Mouse (Mus musculus): ENCODE results near the gene Dhcr24. TPM values are rescaled to one million over a fixed set of nuclear protein-coding genes. Genes with fewer than 3 reads are reported as not detected.

Gene Dhcr24
- polyA plus RNA-seq, 2 experiments = 20.5 to 52.8 TPM

- H3K4me1 ChIP-seq (replicated peaks; ENCODE audit: control insufficient read depth in 2 of 2, insufficient read depth in 2 of 2, low read length in 1 of 2) = no peaks in the 10 kb centered on the region
- peaks cover 48% of the 10 kb centered on the region for H3K36me3 ChIP-seq (replicated peaks; ENCODE audit: control insufficient read depth, insufficient read depth, low read depth)
- no peak overlapping the region for H3K9ac ChIP-seq (replicated peaks)
- TF ChIP-seq EP300 (IDR thresholded peaks at IDR 0.05; ENCODE audit: low read depth) (no peak), CTCF (IDR thresholded peaks at IDR 0.05; ENCODE audit: low read depth) (no peak)
- H3K4me3 ChIP-seq (ENCODE audit: insufficient read depth in 1 of 2, low read depth in 2 of 2, low read length in 2 of 2) = no peak overlapping the region; a peak in 1 of 4 replicates
- no peak overlapping the region for H3K27ac ChIP-seq
- no peak for DNase-seq (ENCODE audit: low read depth in 3 of 3, low spot score in 3 of 3)
- H3K27me3 ChIP-seq (ENCODE audit: control insufficient read depth, insufficient read depth, low read length) = no peaks in the 10 kb centered on the region
- no peaks in the 10 kb centered on the region for H3K9me3 ChIP-seq (ENCODE audit: control insufficient read depth, low read length)
- no peak overlapping the region for H3K4me2 ChIP-seq (ENCODE audit: low read depth)
- ATAC-seq (ENCODE audit: insufficient read depth) = no peak
- WGBS (ENCODE audit: insufficient replicate concordance) = 80% methylated on average over 11 of the region's 11 CpGs
Observed at GRCm38 (mm10) chr4:106571081-106571724, 10.4 kb downstream of the Dhcr24 start.

- DNase-seq (ENCODE audit: low read depth in 3 of 3, low spot score in 3 of 3) (no peak), ATAC-seq (ENCODE audit: insufficient read depth) (no peak)
- Histone ChIP-seq H3K4me3 (ENCODE audit: insufficient read depth in 1 of 2, low read depth in 2 of 2, low read length in 2 of 2) (no peak overlapping the region), H3K9ac (replicated peaks) (no peak overlapping the region), H3K27me3 (ENCODE audit: control insufficient read depth, insufficient read depth, low read length) (no peaks in the 10 kb centered on the region), H3K9me3 (ENCODE audit: control insufficient read depth, low read length) (no peaks in the 10 kb centered on the region), H3K36me3 (replicated peaks; ENCODE audit: control insufficient read depth, insufficient read depth, low read depth) (peaks cover 66% of the 10 kb centered on the region), H3K27ac (no peak overlapping the region), H3K4me1 (replicated peaks; ENCODE audit: control insufficient read depth in 2 of 2, insufficient read depth in 2 of 2, low read length in 1 of 2) (no peaks in the 10 kb centered on the region), H3K4me2 (ENCODE audit: low read depth) (no peak overlapping the region)
- WGBS (ENCODE audit: insufficient replicate concordance) = 82% methylated on average over 8 of the region's 8 CpGs
- TF ChIP-seq CTCF (IDR thresholded peaks at IDR 0.05; ENCODE audit: low read depth) (no peak), EP300 (IDR thresholded peaks at IDR 0.05; ENCODE audit: low read depth) (no peak)
Observed at GRCm38 (mm10) chr4:106575022-106575421, 14.2 kb downstream of the Dhcr24 start.

GRCm38 (mm10) chr4:106577511-106577910 is 16.7 kb downstream of the Dhcr24 start:
- no peak overlapping the region for H3K9ac ChIP-seq (replicated peaks)
- no peaks in the 10 kb centered on the region for H3K9me3 ChIP-seq (ENCODE audit: control insufficient read depth, low read length)
- no peak overlapping the region for H3K4me3 ChIP-seq (ENCODE audit: insufficient read depth in 1 of 2, low read depth in 2 of 2, low read length in 2 of 2)
- H3K27ac ChIP-seq = no peak overlapping the region
- H3K27me3 ChIP-seq (ENCODE audit: control insufficient read depth, insufficient read depth, low read length) = no peaks in the 10 kb centered on the region
- 80% methylated on average over 7 of the region's 7 CpGs for WGBS (ENCODE audit: insufficient replicate concordance)
- no peak for DNase-seq (ENCODE audit: low read depth in 3 of 3, low spot score in 3 of 3)
- H3K4me2 ChIP-seq (ENCODE audit: low read depth) = no peak overlapping the region
- no peak for ATAC-seq (ENCODE audit: insufficient read depth)
- H3K36me3 ChIP-seq (replicated peaks; ENCODE audit: control insufficient read depth, insufficient read depth, low read depth) = peaks cover 61% of the 10 kb centered on the region
- peaks cover 21 to 24% of the 10 kb centered on the region in 2 experiments for H3K4me1 ChIP-seq (replicated peaks; ENCODE audit: control insufficient read depth in 2 of 2, insufficient read depth in 2 of 2, low read length in 1 of 2)
- TF ChIP-seq CTCF (IDR thresholded peaks at IDR 0.05; ENCODE audit: low read depth) (no peak), EP300 (IDR thresholded peaks at IDR 0.05; ENCODE audit: low read depth) (no peak)

GRCm38 (mm10) chr4:106581176-106581864 is 20.5 kb downstream of the Dhcr24 start:
- ATAC-seq (ENCODE audit: insufficient read depth) (no peak), DNase-seq (ENCODE audit: low read depth in 3 of 3, low spot score in 3 of 3) (no peak)
- Histone ChIP-seq H3K36me3 (replicated peaks; ENCODE audit: control insufficient read depth, insufficient read depth, low read depth) (peaks cover 39% of the 10 kb centered on the region), H3K4me1 (replicated peaks; ENCODE audit: control insufficient read depth in 2 of 2, insufficient read depth in 2 of 2, low read length in 1 of 2) (peaks cover 35 to 44% of the 10 kb centered on the region in 2 experiments), H3K4me3 (ENCODE audit: insufficient read depth in 1 of 2, low read depth in 2 of 2, low read length in 2 of 2) (no peak overlapping the region), H3K27me3 (ENCODE audit: control insufficient read depth, insufficient read depth, low read length) (no peaks in the 10 kb centered on the region), H3K9ac (replicated peaks) (peak overlapping the region; percentile 55; the same call in 1 of the 2 replicates), H3K9me3 (ENCODE audit: control insufficient read depth, low read length) (no peaks in the 10 kb centered on the region), H3K4me2 (ENCODE audit: low read depth) (peak overlapping the region; percentile 66), H3K27ac (peak overlapping the region; percentile 97)
- no peak for TF ChIP-seq CTCF (IDR thresholded peaks at IDR 0.05; ENCODE audit: low read depth)
- TF ChIP-seq EP300 (IDR thresholded peaks at IDR 0.05; ENCODE audit: low read depth) = no peak
- 61% methylated on average over 14 of the region's 14 CpGs for WGBS (ENCODE audit: insufficient replicate concordance)

- Histone ChIP-seq H3K4me2 (ENCODE audit: low read depth) (peak overlapping the region; percentile 66), H3K27ac (peak overlapping the region; percentile 97), H3K27me3 (ENCODE audit: control insufficient read depth, insufficient read depth, low read length) (no peaks in the 10 kb centered on the region), H3K4me3 (ENCODE audit: insufficient read depth in 1 of 2, low read depth in 2 of 2, low read length in 2 of 2) (peak overlapping the region; percentile 32 to 40), H3K4me1 (replicated peaks; ENCODE audit: control insufficient read depth in 2 of 2, insufficient read depth in 2 of 2, low read length in 1 of 2) (peaks cover 35 to 44% of the 10 kb centered on the region in 2 experiments), H3K9me3 (ENCODE audit: control insufficient read depth, low read length) (no peaks in the 10 kb centered on the region), H3K36me3 (replicated peaks; ENCODE audit: control insufficient read depth, insufficient read depth, low read depth) (peaks cover 40% of the 10 kb centered on the region), H3K9ac (replicated peaks) (peak overlapping the region; percentile 55)
- DNase-seq (ENCODE audit: low read depth in 3 of 3, low spot score in 3 of 3) (no peak), ATAC-seq (ENCODE audit: insufficient read depth) (no peak)
- 79% methylated on average over 15 of the region's 15 CpGs for WGBS (ENCODE audit: insufficient replicate concordance)
- TF ChIP-seq EP300 (IDR thresholded peaks at IDR 0.05; ENCODE audit: low read depth) (no peak), CTCF (IDR thresholded peaks at IDR 0.05; ENCODE audit: low read depth) (no peak)
Observed at GRCm38 (mm10) chr4:106581865-106582204, 21.0 kb downstream of the Dhcr24 start.

Data from liver, embryonic 14.5 days (tissue).